Mouse (Mus musculus) hematopoietic stem cell, adult 5-6 weeks (primary cell): ENCODE measurements around the gene Cplx2. TPM values are rescaled to one million over a fixed set of nuclear protein-coding genes. Genes with fewer than 3 reads are reported as not detected.

Experiments
- ATAC-seq, 2 experiments: fragments of 125-278 bp in 1 of 2; replicated peaks in 1 of 2; 2 replicates each; pipeline ENCODE4 v1.8.0; 2016 to 2017; ENCODE audit warnings: inconsistent platforms in 2 of 2, mild to moderate bottlenecking in 2 of 2, moderate number of reproducible peaks in 2 of 2, low read depth in 1 of 2, moderate TSS enrichment in 1 of 2; ENCODE audit not compliant: low FRiP score in 2 of 2, poor library complexity in 2 of 2, severe bottlenecking in 2 of 2, insufficient read depth in 1 of 2, low TSS enrichment in 1 of 2
- total RNA-seq: library from RNA; stranded (forward); fragments of 172-1452, 232-1000 nt; gene quantifications from 2 replicates; pipeline ENCODE4 v1.2.3, GENCODE M21; 2017

Cplx2 gene
- total RNA-seq, 1 experiment from 2014 or later, result 3.4 TPM

GRCm38 (mm10) chr13:54349126-54349759 is 21.9 kb upstream of the Cplx2 start:
- no peak for ATAC-seq

- no peak for ATAC-seq
These were observed 13.7 kb upstream of the Cplx2 start for GRCm38 (mm10) chr13:54357420-54357819.

- no peak for ATAC-seq
These were observed 12.0 kb upstream of the Cplx2 start for GRCm38 (mm10) chr13:54359181-54359580.

- no peak for ATAC-seq
These were observed 6.5 kb upstream of the Cplx2 start for GRCm38 (mm10) chr13:54364686-54365085.

GRCm38 (mm10) chr13:54367758-54368157 is 3.4 kb upstream of the Cplx2 start:
- ATAC-seq, result no peak

GRCm38 (mm10) chr13:54368181-54368580 is 3.0 kb upstream of the Cplx2 start:
- ATAC-seq, result no peak

GRCm38 (mm10) chr13:54371387-54372330 is 510 bp downstream of the Cplx2 start:
- peak; percentile 83 to 92 for ATAC-seq

- peak in 1 of 2 experiments; percentile 15; a peak in 2 of 4 replicates for ATAC-seq
These were observed 1.5 kb downstream of the Cplx2 start for GRCm38 (mm10) chr13:54372665-54373064.

GRCm38 (mm10) chr13:54374106-54374706 is 3.1 kb downstream of the Cplx2 start:
- ATAC-seq, result no peak

- ATAC-seq, result no peak
These were observed 4.6 kb downstream of the Cplx2 start for GRCm38 (mm10) chr13:54375497-54376495.

- ATAC-seq, result no peak
These were observed 5.6 kb downstream of the Cplx2 start for GRCm38 (mm10) chr13:54376736-54377135.

- no peak for ATAC-seq
These were observed 6.9 kb downstream of the Cplx2 start for GRCm38 (mm10) chr13:54378051-54378450.

- no peak for ATAC-seq
These were observed 9.3 kb downstream of the Cplx2 start for GRCm38 (mm10) chr13:54380421-54380820.

GRCm38 (mm10) chr13:54381396-54381795 is 10.2 kb downstream of the Cplx2 start:
- no peak for ATAC-seq

- ATAC-seq, result no peak
These were observed 12.4 kb downstream of the Cplx2 start for GRCm38 (mm10) chr13:54383531-54383930.

GRCm38 (mm10) chr13:54384518-54384917 is 13.4 kb downstream of the Cplx2 start:
- no peak for ATAC-seq
